Mouse (Mus musculus) neural tube, embryonic 14.5 days (tissue): Measurements from ENCODE around the gene Zfp566. TPM values are rescaled to one million over a fixed set of nuclear protein-coding genes. Genes with fewer than 3 reads are reported as not detected.

Source experiments
- ATAC-seq: fragments of 200-750 bp; cut with Nextera tagmentation; 2 replicates; pipeline ENCODE4 v1.8.0; 2017; ENCODE audit warnings: low read depth, mild to moderate bottlenecking, moderate TSS enrichment, moderate library complexity
- H3K27ac ChIP-seq: fragments of 300-500 bp; sonication (generic); 2 replicates; pipeline ENCODE4 v1.5.1; 2014; ENCODE audit warnings: low read depth, mild to moderate bottlenecking, control low read depth, low read length, moderate library complexity, mixed read lengths
- H3K27me3 ChIP-seq: fragments of 300-500 bp; sonication (generic); 2 replicates; pipeline ENCODE4 v1.6.1; 2014; ENCODE audit warnings: low read length; ENCODE audit not compliant: control insufficient read depth, insufficient read depth
- H3K36me3 ChIP-seq: fragments of 300-500 bp; sonication (generic); 2 replicates; pipeline ENCODE4 v1.6.1; 2014; ENCODE audit warnings: low read length, mixed read lengths; ENCODE audit not compliant: control insufficient read depth, insufficient read depth
- H3K4me1 ChIP-seq: fragments of 300-500 bp; sonication (generic); 2 replicates; pipeline ENCODE4 v1.6.1; 2014; ENCODE audit warnings: low read length; ENCODE audit not compliant: control insufficient read depth, insufficient read depth
- H3K4me2 ChIP-seq: fragments of 300-500 bp; sonication (generic); 2 replicates; pipeline ENCODE4 v1.6.1; 2014; ENCODE audit warnings: mild to moderate bottlenecking, low read depth, low read length, control low read depth
- H3K4me3 ChIP-seq: fragments of 300-500 bp; sonication (generic); 2 replicates; pipeline ENCODE4 v1.5.1; 2014; ENCODE audit warnings: low read depth, low read length, control low read depth, mixed read lengths
- H3K9ac ChIP-seq: fragments of 300-500 bp; sonication (generic); replicated peaks from 2 replicates; pipeline ENCODE4 v1.6.1; 2014; ENCODE audit warnings: low read depth, mild to moderate bottlenecking, control low read depth, low read length, mixed read lengths
- H3K9me3 ChIP-seq: fragments of 300-500 bp; sonication (generic); 2 replicates; pipeline ENCODE4 v1.6.1; 2016; ENCODE audit warnings: low read length; ENCODE audit not compliant: control insufficient read depth
- WGBS: fragments of 180-500 bp; shearing (Covaris S2); extraction: QIAGEN DNeasy Blood & Tissue Kit; methylation state at CpG from one replicate; pipeline ENCODE4 v1.1.7; 2014; 5-methylcytosine and 5-hydroxymethylcytosine counted together
- polyA plus RNA-seq: library from polyadenylated mRNA; unstranded; fragments of >200 nt; fragmentation: Nextera tagmentation; extraction: Ambion mirVana; gene quantifications from 2 replicates; pipeline ENCODE4 v1.2.1, GENCODE M21; 2014

Zfp566 gene
- polyA plus RNA-seq, 1 experiment from 2014 or later: 17.1 TPM

GRCm38 (mm10) chr7:30099297-30099696, 9.0 kb upstream of the Zfp566 start:
- H3K4me2 ChIP-seq: no peak overlapping the region
- no peak for ATAC-seq
- no peak overlapping the region for H3K27ac ChIP-seq
- H3K27me3 ChIP-seq: no peaks in the 10 kb centered on the region
- peaks cover 37% of the 10 kb centered on the region for H3K36me3 ChIP-seq
- no peak overlapping the region for H3K4me3 ChIP-seq
- no peaks in the 10 kb centered on the region; the same call in 1 of the 2 replicates for H3K9me3 ChIP-seq
- peaks cover 8% of the 10 kb centered on the region; the same call in 1 of the 2 replicates for H3K4me1 ChIP-seq
- H3K9ac ChIP-seq: no peak overlapping the region
- WGBS: 95% methylated on average over 13 of the region's 13 CpGs

- 2% methylated on average over 5 of the region's 5 CpGs for WGBS
- no peaks in the 10 kb centered on the region for H3K27me3 ChIP-seq
- H3K9me3 ChIP-seq: no peaks in the 10 kb centered on the region
- peak overlapping the region; percentile 59 for H3K4me3 ChIP-seq
- ATAC-seq: no peak
- H3K27ac ChIP-seq: no peak overlapping the region
- peak overlapping the region; percentile 77 for H3K4me2 ChIP-seq
- H3K9ac ChIP-seq: peak overlapping the region; percentile 74; the same call in 1 of the 2 replicates
- peaks cover 14% of the 10 kb centered on the region; the same call in 1 of the 2 replicates for H3K36me3 ChIP-seq
- H3K4me1 ChIP-seq: peaks cover 10% of the 10 kb centered on the region; the same call in 1 of the 2 replicates
Measured at GRCm38 (mm10) chr7:30095551-30096125, 5.3 kb upstream of the Zfp566 start.

GRCm38 (mm10) chr7:30094646-30095429, 4.5 kb upstream of the Zfp566 start, which contains the start of gene Zfp260:
Gene Zfp260, plus strand, starts transcription at chr7:30094777.
- under 1% methylated on average over 26 of the region's 26 CpGs for WGBS
- peak within 1 kb of the TSS; percentile 59 for H3K4me3 ChIP-seq
- no peaks in the 10 kb centered on the region for H3K27me3 ChIP-seq
- H3K4me2 ChIP-seq: peak within 1 kb of the TSS; percentile 77
- no peaks in the 10 kb centered on the region for H3K9me3 ChIP-seq
- peak; percentile 81 for ATAC-seq
- H3K27ac ChIP-seq: peak within 1 kb of the TSS; percentile 96
- peak within 1 kb of the TSS; percentile 74 for H3K9ac ChIP-seq
- peaks cover 10% of the 10 kb centered on the region; the same call in 1 of the 2 replicates for H3K4me1 ChIP-seq
- H3K36me3 ChIP-seq: peaks cover 6% of the 10 kb centered on the region; the same call in 1 of the 2 replicates

- Histone ChIP-seq H3K27me3 (no peaks in the 10 kb centered on the region), H3K4me3 (peak overlapping the region; percentile 59; the same call in 1 of the 2 replicates), H3K36me3 (no peaks in the 10 kb centered on the region), H3K27ac (peak overlapping the region; percentile 96), H3K4me2 (peak overlapping the region; percentile 77; the same call in 1 of the 2 replicates), H3K9ac (no peak overlapping the region), H3K4me1 (peaks cover 16% of the 10 kb centered on the region), H3K9me3 (no peaks in the 10 kb centered on the region)
- no peak for ATAC-seq
- WGBS: 74% methylated on average over 6 of the region's 6 CpGs
Measured at GRCm38 (mm10) chr7:30093918-30094415, 3.6 kb upstream of the Zfp566 start.

GRCm38 (mm10) chr7:30092666-30093065, 2.3 kb upstream of the Zfp566 start:
- Histone ChIP-seq H3K27me3 (no peaks in the 10 kb centered on the region), H3K4me2 (no peak overlapping the region), H3K27ac (no peak overlapping the region), H3K36me3 (no peaks in the 10 kb centered on the region), H3K4me3 (no peak overlapping the region), H3K9ac (no peak overlapping the region), H3K9me3 (no peaks in the 10 kb centered on the region), H3K4me1 (peaks cover 20% of the 10 kb centered on the region)
- 83% methylated on average over 9 of the region's 9 CpGs for WGBS
- no peak for ATAC-seq

GRCm38 (mm10) chr7:30090970-30091585, 751 bp upstream of the Zfp566 start:
- peak; percentile 3; the same call in 1 of the 2 replicates for ATAC-seq
- H3K27ac ChIP-seq: peak overlapping the region; percentile 78; the same call in 1 of the 2 replicates
- peak overlapping the region; percentile 45 for H3K4me3 ChIP-seq
- peaks cover 15% of the 10 kb centered on the region for H3K4me1 ChIP-seq
- no peaks in the 10 kb centered on the region for H3K9me3 ChIP-seq
- peaks cover 4% of the 10 kb centered on the region; the same call in 1 of the 2 replicates for H3K36me3 ChIP-seq
- peak overlapping the region; percentile 63 for H3K4me2 ChIP-seq
- H3K27me3 ChIP-seq: no peaks in the 10 kb centered on the region
- WGBS: 12% methylated on average over 9 of the region's 9 CpGs
- peak overlapping the region; percentile 58; the same call in 1 of the 2 replicates for H3K9ac ChIP-seq

- H3K4me1 ChIP-seq: peaks cover 12% of the 10 kb centered on the region
- no peaks in the 10 kb centered on the region for H3K27me3 ChIP-seq
- WGBS: 20% methylated on average over 6 of the region's 6 CpGs
- peak; percentile 5; the same call in 1 of the 2 replicates for ATAC-seq
- H3K4me3 ChIP-seq: peak overlapping the region; percentile 45
- no peaks in the 10 kb centered on the region for H3K9me3 ChIP-seq
- peak overlapping the region; percentile 58 for H3K9ac ChIP-seq
- H3K4me2 ChIP-seq: peak overlapping the region; percentile 63
- no peak overlapping the region for H3K27ac ChIP-seq
- peaks cover 14% of the 10 kb centered on the region for H3K36me3 ChIP-seq
Measured at GRCm38 (mm10) chr7:30089405-30089804, 922 bp downstream of the Zfp566 start.

GRCm38 (mm10) chr7:30086524-30086923, 3.8 kb downstream of the Zfp566 start:
- Histone ChIP-seq H3K36me3 (peaks cover 24% of the 10 kb centered on the region), H3K4me2 (no peak overlapping the region)

More at GRCm38 (mm10) chr7:30086524-30086923, 3.8 kb downstream of the Zfp566 start:
- no peak for ATAC-seq
- H3K27me3 ChIP-seq: no peaks in the 10 kb centered on the region
- no peak overlapping the region for H3K4me3 ChIP-seq
- peaks cover 10% of the 10 kb centered on the region for H3K4me1 ChIP-seq
- H3K9me3 ChIP-seq: no peaks in the 10 kb centered on the region
- H3K9ac ChIP-seq: no peak overlapping the region
- whole genome bisulfite sequencing: 90% methylated on average over 9 of the region's 9 CpGs
- no peak overlapping the region for H3K27ac ChIP-seq
